Mouse (Mus musculus) activated CD4-positive, CD25-positive, alpha-beta regulatory T cell, adult 4 months (primary cell): ENCODE measurements around the gene Celf2. TPM values are rescaled to one million over a fixed set of nuclear protein-coding genes. Genes with fewer than 3 reads are reported as not detected.
A peak's percentile ranks its signal among the peaks of the same experiment; 100 is the strongest.
"Not testable (repeated sequence)": the region's sequence is repeated elsewhere in the genome, so short reads cannot be mapped to it uniquely, and the experiment has no call there.

Experiments
- ATAC-seq: one replicate; pipeline ENCODE4 v1.8.0; 2017
- polyA plus RNA-seq, 2 experiments: library from polyadenylated mRNA; unstranded; fragments of 100-300 nt; shearing (Covaris generic); gene quantifications; one replicate each; pipeline ENCODE4 v1.2.1; 2017

Celf2 gene
- polyA plus RNA-seq, 2 experiments from 2014 or later, result 182 to 204 TPM

- no peak for ATAC-seq
Measured at GRCm38 (mm10) chr2:7389264-7389663, 120.1 kb downstream of the Celf2 start.

GRCm38 (mm10) chr2:7378736-7379135 is 130.6 kb downstream of the Celf2 start:
- ATAC-seq, result no peak

DNA sequence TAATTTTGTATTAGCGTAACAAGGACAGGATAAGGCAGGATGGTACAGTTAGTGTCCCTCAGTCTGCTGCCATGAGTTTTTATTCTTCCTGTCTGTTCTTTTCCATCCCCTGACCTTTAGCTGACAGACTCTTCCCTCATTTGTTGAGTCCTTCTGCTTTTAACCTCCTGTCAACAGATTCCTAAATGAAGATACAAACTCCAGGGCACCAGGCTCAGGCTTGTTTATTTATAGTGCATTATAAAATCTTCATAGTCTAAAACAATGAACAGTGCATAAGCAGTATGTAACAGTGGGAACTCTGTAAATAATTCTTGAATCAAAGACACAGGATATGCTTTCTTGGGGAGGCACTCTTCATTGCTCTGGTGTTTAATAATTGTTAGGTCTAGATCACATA is 131.5 kb downstream of the Celf2 start:
- no peak for ATAC-seq

- no peak for ATAC-seq
Measured at GRCm38 (mm10) chr2:7367738-7368137, 141.6 kb downstream of the Celf2 start.

- ATAC-seq, result no peak
Measured at GRCm38 (mm10) chr2:7359557-7359956, 149.8 kb downstream of the Celf2 start.

GRCm38 (mm10) chr2:7358816-7359215 is 150.5 kb downstream of the Celf2 start:
- no peak for ATAC-seq

DNA sequence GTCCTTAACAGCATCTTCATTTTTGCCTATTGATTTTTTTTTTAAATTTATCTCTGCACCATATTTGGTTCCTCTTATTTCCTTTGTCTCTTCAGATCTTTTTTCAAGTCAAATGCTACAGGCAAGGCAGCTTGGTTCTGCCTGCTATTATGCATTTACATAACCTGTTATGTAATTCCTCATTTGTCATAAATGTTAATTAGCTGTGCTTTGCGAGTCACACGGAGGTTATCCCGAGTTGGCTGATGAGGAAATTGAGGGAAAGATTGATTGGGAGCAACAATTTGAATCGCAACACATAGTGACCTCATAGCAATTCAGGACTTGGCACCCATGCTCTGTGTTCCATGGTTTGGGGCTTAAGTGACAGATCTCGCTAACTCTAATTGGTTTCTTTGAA is 158.1 kb downstream of the Celf2 start:
- ATAC-seq, result no peak

DNA sequence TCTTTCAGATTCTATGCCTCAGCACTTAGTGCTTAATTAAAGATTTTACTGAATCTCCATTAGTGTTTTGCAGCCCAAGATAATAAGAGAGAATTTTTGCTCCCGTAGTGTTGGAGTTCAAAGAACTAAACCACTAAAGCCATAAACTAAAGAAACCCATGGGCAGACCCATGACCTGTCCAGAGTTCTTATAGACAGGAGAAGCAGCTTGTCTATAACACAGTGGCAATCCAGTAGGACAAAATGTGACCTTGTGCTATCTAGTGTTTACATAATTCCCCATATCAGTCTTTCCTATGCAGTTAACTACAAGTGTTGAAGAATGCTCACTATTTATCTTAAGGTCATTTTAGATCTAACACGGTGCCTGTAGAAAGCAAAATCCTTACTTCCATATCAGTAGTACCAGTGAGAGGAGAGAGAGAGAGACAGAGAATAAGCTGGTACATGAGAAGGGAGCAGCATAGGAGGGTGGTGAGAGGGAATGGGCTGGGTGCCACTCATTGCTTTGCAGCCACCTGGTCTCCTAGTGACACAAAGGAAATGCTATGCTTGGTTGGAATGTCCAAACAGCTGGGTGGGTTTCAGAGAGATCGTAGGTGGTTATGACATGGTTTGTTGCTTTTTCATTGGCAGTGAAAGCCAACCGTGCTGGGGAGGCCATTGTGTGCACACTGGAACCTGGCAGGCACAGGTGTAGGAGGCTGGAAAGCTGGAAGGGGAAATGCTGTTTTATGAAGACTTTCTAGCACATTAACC is 162.5 kb downstream of the Celf2 start:
- ATAC-seq, result no peak

DNA sequence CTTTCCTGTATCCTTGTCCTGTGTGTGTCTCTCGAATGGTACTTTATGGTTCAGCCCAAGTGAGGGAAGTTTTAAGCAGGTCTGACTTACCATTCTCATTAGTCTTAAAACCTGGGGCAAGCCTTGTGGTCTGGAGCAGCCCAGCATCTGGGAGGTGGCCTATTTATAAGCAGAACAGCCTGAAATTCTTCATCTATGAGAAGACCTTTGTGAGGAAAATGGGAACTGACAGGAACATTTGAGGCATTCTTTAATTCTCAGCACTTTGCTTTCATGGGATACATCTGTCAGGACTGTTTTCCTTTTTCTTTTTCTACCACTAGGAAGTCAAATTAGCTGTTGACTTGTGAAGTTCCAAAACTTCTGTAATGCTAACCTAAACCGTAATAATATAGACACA is 164.4 kb downstream of the Celf2 start:
- no peak for ATAC-seq

- ATAC-seq, result no peak
Measured at GRCm38 (mm10) chr2:7342911-7343478, 166.4 kb downstream of the Celf2 start.

- ATAC-seq, result no peak
Measured at GRCm38 (mm10) chr2:7334846-7335245, 174.5 kb downstream of the Celf2 start.

GRCm38 (mm10) chr2:7328018-7328899 is 181.1 kb downstream of the Celf2 start:
- no peak for ATAC-seq

DNA sequence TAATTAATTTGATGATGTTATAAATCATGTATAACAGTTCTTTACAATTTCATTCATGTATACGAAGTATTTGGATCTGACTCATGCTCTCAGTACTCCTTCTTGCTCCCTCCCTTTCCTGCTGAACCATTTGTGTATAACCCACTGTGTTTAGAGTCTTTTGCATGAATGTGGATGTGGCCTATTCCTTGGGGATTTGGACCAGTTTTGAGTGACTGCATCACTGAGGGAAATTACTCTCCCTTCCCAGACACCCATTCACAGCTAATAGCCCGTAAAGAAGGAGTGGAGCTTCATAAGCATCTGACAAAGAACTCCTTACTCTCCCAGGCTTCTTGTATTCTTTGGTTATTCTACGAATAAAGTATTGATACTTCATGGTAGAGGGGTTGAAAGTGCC is 189.6 kb downstream of the Celf2 start:
- ATAC-seq, result no peak

GRCm38 (mm10) chr2:7311776-7312175 is 197.6 kb downstream of the Celf2 start:
- no peak for ATAC-seq

GRCm38 (mm10) chr2:7310840-7311182 is 198.6 kb downstream of the Celf2 start:
- ATAC-seq, result no peak

DNA sequence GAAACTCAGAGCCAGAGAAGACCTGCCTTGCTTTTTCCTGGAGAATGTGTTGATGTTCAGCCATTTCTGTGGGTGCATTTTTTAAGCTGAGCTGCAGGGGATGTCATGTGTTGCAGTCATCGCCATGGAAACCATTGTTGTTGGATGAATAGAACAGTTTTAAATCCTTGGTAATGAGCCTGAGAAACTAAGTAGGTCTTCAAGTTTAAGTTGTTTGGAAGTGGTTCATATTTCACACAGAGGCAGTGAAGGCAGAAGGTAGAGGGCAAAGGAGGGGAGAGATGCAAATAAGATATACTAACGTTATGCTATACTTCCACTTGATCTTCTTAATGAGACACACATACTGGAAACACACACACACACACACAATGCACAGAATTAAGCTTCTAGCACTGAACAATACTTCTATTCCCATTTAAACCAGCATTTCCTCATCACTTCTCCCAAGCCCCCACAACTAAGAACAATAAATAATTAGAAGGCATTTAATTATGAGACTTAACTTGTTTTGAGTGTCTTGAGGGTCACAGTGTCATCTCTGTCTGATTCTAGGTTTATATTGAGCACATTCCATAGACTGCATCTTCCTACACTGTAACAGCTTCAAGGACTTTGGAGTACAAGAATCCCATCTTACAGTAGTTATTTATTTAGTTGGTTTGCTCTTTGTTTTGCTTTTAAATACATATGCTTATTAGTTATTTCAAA is 199.1 kb downstream of the Celf2 start:
- ATAC-seq, result no peak

GRCm38 (mm10) chr2:7309324-7309723 is 200.0 kb downstream of the Celf2 start:
- ATAC-seq, result no peak

- no peak for ATAC-seq
Measured at GRCm38 (mm10) chr2:7308731-7309130, 200.6 kb downstream of the Celf2 start.

DNA sequence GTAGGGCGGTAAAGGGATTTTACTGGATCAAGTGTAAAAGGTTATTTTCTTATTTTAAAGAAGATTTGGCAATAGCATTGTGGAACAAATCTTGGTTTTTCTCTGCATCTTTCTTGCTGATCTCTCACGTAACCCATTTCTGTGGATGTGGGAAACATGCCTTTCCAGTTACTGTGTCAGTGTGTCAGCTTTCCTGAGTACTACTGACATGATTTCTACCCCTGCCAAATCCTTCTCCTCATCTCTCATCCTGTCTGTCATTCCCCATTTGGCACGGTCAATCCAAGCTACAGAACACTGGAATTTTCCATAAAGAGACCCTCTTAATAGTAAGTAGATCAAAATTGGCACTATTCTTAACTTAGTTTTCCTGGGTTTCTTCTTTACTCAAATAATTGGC is 221.9 kb downstream of the Celf2 start:
- no peak for ATAC-seq

- no peak for ATAC-seq
Measured at GRCm38 (mm10) chr2:7273214-7273613, 236.1 kb downstream of the Celf2 start.

DNA sequence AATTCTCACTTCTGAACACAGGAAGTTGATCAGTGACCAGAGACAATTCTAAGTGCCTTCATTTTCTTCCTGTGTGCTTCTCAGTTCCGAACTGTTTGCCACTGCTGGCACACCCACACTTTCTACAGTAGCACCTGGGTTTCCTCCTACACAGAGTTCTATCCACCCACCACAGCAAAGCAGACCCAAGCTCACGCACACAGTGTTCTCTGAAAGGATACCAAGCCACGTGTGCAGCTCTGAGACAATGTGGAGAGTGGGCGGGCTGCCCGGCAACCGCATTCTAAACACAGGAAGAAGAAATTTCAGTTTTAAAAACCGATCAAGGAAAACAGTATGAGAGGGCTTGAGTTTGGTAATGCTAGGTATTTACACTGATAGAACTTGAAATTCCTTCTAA is 239.3 kb downstream of the Celf2 start:
- peak; percentile 91 for ATAC-seq

- ATAC-seq, result no peak
Measured at GRCm38 (mm10) chr2:7267166-7267565, 242.2 kb downstream of the Celf2 start.

DNA sequence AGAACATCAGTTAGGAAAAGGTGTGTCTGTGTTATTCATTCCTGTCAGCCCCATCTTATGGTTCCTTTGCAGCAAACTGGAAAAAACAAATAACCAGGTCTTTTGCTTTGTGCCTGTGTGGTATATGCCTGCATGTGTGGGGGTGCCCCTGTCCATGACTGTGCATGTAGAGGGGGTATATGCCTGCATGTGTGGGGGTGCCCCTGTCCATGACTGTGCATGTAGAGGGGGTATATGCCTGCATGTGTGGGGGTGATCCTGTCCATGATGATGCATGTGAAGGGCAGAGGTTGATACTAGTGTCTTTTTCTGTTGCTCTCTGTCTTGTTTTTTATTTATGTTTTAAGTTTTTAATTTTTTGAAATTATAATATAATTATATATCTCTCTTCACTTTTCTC is 246.7 kb downstream of the Celf2 start:
- not testable (repeated sequence) for ATAC-seq
